Mouse (Mus musculus) cerebellum, adult 11 months (tissue): ENCODE measurements around the gene Gm6880.
"Not testable (repeated sequence)": the region's sequence is repeated elsewhere in the genome, so short reads cannot be mapped to it uniquely, and the experiment has no call there.

ENCODE experiments used
- DNase-seq: peaks from one replicate; pipeline ENCODE4 v3.0.0; 2022

Gene Gm6880

GRCm38 (mm10) chrX:74481349-74481885, at the start of gene Gm6880:
Gm6880 (minus strand) TSS chrX:74481399.
- DNase-seq, result not testable (repeated sequence)

GRCm38 (mm10) chrX:74517461-74517860, 36.3 kb upstream of the Gm6880 start:
- not testable (repeated sequence) for DNase-seq

DNA sequence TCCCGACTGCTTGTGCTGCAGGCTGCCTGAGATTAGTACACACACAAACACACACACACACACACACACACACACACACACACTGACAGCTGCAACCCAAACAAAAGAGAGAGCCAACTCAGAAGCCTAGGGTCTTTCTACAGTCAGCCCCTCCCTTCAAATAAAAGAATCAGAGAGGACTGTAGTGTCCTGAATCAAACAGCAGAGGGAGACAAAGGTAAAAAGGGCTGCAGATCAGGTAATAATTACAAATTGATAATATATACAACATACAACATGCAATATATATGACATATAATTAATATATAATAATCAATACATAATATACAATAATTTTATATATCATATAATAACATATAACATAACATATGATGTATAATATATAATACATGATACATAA, 15.9 kb upstream of the Gm6880 start:
- no peak for DNase-seq

GRCm38 (mm10) chrX:74452773-74453172, 28.4 kb downstream of the Gm6880 start:
- DNase-seq, result no peak

DNA sequence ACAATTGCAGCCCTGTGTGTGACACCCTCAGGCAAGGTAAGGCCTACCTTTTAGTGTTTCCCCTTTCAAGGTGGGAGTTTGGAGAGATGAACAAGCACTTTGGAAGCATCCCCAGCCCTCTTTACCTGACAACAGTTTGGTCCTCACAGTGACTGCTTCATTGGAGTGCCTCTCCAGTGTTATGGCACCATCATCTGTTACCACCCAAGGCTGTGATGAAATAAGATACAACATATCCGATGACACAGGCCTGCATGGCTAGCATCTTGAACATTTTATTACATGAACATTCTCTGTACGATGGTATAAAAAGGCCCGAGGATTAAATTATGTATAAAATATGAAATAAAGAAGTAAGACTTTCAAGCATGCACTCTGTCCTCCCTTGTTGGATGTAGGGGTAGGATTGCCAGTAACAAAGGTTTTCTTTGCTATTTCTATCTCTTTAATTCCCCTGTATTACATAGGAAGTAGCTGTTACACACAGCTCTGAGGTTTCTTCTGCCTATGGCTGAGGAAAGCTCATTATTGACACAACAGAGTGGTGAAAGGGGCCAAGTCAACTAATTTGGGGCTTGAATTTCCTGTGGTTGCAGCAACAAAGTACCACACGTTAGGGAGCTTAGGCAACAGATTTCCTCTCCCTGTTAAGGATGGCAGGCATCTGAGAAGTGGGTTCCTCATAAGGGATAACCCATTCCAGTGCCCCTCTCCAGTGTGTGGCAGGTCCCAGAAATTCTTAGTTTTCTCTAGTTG, 29.9 kb downstream of the Gm6880 start:
- DNase-seq, result no peak
